Mouse (Mus musculus) kidney, adult 2 months (tissue): ENCODE data around the gene Klhl25.

Experiments used
- CTCF ChIP-seq: fragments of 200-500 bp; conservative IDR thresholded peaks from 2 replicates; pipeline ENCODE4 v1.5.1; 2011; ENCODE audit warnings: low read depth, mild to moderate bottlenecking, control low read depth, low read length, moderate library complexity, mixed read lengths; ENCODE audit not compliant: insufficient read depth, insufficient read length
- POLR2A ChIP-seq: fragments of 200-500 bp; IDR thresholded peaks from one replicate; pipeline ENCODE4 v1.6.1; 2011; ENCODE audit warnings: low read depth, low read length, control low read depth

DNA sequence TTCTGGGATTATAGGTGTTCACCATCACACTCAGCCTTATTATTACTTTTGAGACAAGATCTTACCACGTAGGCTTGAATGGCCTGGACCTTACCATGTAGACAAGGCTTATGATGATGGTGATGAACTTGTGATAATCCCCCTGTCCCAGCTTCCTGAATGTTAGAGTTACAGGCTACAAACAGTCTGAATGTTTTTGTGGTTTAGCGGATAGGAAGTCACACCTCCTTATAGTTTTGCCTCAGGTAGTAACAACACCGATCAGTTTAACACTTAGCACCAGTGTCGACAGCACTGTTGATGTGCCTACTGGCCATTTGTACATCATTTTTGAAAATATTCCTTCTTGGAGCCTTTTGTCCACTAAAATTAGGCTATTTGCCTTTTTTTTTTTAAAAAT lies 43.4 kb downstream of the Klhl25 start:
- TF ChIP-seq POLR2A (no peak), CTCF (no peak)
